Mouse (Mus musculus) brain, embryonic 14.5 days (tissue): ENCODE data around the gene Pcbp4.

Source experiments
- CTCF ChIP-seq: fragments of 200-500 bp; IDR thresholded peaks from 2 replicates; pipeline ENCODE4 v1.5.1; 2012; ENCODE audit warnings: inconsistent platforms, mild to moderate bottlenecking, moderate library complexity, borderline replicate concordance; ENCODE audit not compliant: insufficient read depth, insufficient read length; ENCODE audit errors: extremely low read depth
- POLR2A ChIP-seq: fragments of 200-500 bp; IDR thresholded peaks from 2 replicates; pipeline ENCODE4 v1.6.1; 2012; ENCODE audit warnings: mild to moderate bottlenecking, inconsistent platforms, borderline replicate concordance; ENCODE audit not compliant: poor library complexity, insufficient read depth, insufficient read length, severe bottlenecking; ENCODE audit errors: extremely low read depth

- TF ChIP-seq CTCF = no peak
- no peak for TF ChIP-seq POLR2A
Observed at GRCm38 (mm10) chr9:106456325-106457162, 3.5 kb downstream of the Pcbp4 start.
